Mouse (Mus musculus): ENCODE measurements around the gene Ablim1. TPM values are rescaled to one million over a fixed set of nuclear protein-coding genes. Genes with fewer than 3 reads are reported as not detected.

Ablim1 gene
- total RNA-seq, 4 experiments from 2014 or later, result 80.6 to 97.1 (median 86.4) TPM

GRCm38 (mm10) chr19:57026501-57026900, 288.2 kb downstream of the Ablim1 start:
- no peak for DNase-seq (ENCODE audit: low spot score in 2 of 2)

- DNase-seq (ENCODE audit: low spot score in 2 of 2), result no peak
These were observed 296.9 kb downstream of the Ablim1 start for GRCm38 (mm10) chr19:57017785-57018179.

- no peak for DNase-seq (ENCODE audit: low spot score in 2 of 2)
These were observed 297.5 kb downstream of the Ablim1 start for GRCm38 (mm10) chr19:57016995-57017784.

GRCm38 (mm10) chr19:57014808-57015207, 299.9 kb downstream of the Ablim1 start:
- DNase-seq (ENCODE audit: low spot score in 2 of 2), result no peak

- DNase-seq (ENCODE audit: low spot score in 2 of 2), result no peak
These were observed 301.4 kb downstream of the Ablim1 start for GRCm38 (mm10) chr19:57013271-57013677.

DNA sequence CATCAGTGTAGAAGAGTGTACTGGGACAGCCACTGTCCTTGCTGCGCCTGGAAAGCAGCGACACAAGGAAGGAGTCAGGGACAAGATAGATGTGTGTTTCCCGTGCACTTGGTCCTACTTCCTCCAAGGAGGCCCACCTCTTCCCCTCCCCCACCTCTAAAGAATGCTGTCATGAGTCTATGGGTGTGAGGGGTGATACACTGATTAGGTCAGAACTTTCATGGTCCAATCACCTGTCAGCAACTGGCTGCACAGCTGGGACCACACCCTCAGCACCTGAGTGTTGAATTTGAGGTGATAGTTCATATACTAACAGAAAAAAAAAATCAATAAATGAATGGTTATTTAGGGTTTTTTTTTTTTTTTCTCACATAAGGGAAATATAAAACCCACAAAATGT, 302.7 kb downstream of the Ablim1 start:
- no peak for DNase-seq (ENCODE audit: low spot score in 2 of 2)

GRCm38 (mm10) chr19:57010064-57010463, 304.7 kb downstream of the Ablim1 start:
- no peak for DNase-seq (ENCODE audit: low spot score in 2 of 2)

- DNase-seq (ENCODE audit: low spot score in 2 of 2), result no peak
These were observed 305.1 kb downstream of the Ablim1 start for GRCm38 (mm10) chr19:57009653-57010052.

- DNase-seq (ENCODE audit: low spot score in 2 of 2), result peak in 1 of 2 experiments; percentile 42
These were observed 306.7 kb downstream of the Ablim1 start, which contains the start of gene Afap1l2 for GRCm38 (mm10) chr19:57007781-57008710. Gene Afap1l2 (minus strand): TSS chr19:57008228.

DNA sequence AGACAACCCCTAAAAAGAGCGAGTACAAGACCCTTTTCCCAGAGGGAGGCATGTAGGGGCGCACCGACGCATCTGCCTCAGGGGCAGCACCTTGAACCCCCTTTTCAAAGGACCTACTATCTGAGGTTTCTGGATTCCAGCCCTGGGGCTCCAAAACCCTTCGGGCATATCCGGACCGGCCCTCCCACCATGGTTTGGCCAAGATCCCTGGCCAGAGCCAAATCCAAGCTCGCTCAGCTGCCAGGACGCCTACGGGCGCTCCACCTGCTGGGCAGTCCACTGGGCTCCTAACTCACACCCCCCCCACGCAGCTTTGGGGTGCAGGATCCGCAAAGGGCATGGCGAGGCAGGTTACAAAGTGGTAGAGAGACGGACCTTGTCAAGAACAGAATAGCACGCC, 307.4 kb downstream of the Ablim1 start:
- DNase-seq (ENCODE audit: low spot score in 2 of 2), result peak in 1 of 2 experiments; percentile 21

DNA sequence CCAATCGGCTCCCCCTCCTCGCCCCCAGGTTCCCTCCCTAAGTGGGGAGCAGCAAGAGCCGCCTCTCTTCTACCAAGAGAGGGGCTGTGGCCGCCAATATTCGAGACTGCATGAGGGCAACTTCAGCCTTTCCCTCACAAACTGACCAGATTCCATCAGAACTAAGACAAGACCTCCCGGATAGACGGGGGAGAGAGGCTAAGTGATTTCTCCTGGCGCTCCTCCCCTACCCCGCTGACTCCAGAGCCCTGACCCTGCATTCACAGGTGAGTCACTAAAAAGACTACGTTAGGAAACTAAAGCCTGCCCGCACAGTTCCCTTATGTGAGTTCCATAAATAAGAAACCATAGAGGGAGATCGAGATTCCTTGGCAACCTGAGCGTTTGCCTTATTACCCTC, 307.9 kb downstream of the Ablim1 start:
- DNase-seq (ENCODE audit: low spot score in 2 of 2), result no peak

GRCm38 (mm10) chr19:57005062-57005461, 309.7 kb downstream of the Ablim1 start:
- no peak for DNase-seq (ENCODE audit: low spot score in 2 of 2)

DNA sequence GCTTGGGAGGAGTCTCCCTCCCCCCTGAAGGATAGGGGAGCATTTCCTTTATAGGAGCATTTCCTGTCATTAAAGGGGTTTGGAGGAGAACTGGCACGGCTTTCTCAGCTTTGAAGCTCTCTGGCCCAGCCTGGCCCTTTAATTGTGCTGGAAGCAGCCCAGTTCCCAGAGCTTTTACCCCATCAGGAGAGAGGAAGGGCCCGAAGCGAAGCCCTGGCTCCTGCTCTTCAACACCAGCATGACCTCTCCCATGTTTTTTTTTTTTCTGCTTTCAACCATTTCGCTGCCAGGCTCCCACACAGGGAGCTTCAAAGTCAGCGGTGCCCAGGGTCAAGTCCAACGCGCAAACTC, 311.3 kb downstream of the Ablim1 start:
- DNase-seq (ENCODE audit: low spot score in 2 of 2), result peak in 1 of 2 experiments; percentile 28

DNA sequence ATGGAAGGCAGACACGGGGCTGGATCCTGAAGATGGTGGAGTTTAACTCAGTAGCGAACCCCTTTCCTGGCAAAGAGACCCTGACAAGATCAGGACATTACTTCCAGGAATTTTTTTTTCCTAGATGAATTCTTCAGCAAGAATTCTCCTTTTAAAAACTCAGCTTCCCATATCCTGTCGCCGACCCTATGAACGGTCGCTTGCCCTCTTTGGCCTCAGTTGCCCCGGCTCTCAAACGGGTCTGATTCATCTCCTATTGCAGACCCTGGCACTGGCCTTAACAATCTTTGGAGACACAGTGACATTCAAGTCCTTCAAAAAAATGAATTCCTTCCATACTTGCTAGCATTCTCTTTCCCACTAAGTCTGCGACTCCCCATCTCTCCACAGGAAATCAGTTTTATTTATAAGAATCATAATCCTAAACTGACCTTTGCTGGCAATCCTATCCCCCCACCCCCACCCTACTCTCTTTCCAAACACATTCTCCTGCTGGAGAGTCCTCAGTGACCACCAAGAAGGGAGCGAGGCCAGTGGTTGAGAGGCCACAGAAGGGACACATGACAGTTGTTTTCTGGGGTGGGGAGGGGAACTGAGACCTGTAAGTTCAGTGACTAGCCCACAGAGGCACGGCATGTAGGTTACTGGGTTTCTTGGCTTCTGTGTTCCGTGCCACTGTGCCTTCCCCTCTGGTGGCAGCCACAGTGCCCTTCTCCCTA, 311.8 kb downstream of the Ablim1 start:
- no peak for DNase-seq (ENCODE audit: low spot score in 2 of 2)

GRCm38 (mm10) chr19:57001926-57002325, 312.8 kb downstream of the Ablim1 start:
- no peak for DNase-seq (ENCODE audit: low spot score in 2 of 2)

DNA sequence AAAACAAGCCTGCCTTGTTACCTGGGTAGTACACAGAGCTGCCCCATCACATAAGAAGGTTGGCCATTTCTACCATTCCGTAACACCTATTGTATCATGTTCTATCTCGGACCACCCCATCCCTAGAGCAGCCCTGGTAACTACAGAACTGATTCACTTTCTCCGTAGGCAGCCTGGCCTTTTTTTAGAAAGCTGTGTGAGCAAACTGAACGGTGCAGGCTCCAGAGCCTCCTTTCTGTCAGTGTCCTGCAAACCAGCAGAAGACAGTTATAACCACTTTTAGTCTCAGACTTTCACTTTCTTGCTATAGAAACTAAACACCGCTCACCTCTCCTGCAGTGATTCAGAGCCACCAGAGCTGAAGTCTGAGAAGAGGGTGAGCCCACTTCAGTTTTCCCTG, 314.1 kb downstream of the Ablim1 start:
- no peak for DNase-seq (ENCODE audit: low spot score in 2 of 2)

DNA sequence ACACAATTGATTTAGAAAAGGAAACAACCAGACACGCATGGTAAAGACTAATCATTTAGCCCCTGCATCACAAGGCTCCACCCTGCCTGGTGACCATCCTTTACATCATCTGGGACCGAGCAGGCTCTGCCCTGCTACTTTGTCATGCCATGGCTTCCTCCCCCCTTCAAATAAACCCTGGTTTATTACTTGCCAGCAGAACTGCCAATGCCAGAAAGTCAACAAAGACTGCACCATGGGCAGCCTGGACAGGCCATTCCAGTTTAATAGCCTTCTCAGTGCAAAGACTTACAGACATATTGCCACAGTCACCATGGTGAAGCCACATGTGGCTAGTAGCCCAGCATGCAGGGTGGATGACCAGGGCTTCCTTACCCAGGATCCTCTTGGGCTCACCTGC, 314.9 kb downstream of the Ablim1 start:
- no peak for DNase-seq (ENCODE audit: low spot score in 2 of 2)

DNA sequence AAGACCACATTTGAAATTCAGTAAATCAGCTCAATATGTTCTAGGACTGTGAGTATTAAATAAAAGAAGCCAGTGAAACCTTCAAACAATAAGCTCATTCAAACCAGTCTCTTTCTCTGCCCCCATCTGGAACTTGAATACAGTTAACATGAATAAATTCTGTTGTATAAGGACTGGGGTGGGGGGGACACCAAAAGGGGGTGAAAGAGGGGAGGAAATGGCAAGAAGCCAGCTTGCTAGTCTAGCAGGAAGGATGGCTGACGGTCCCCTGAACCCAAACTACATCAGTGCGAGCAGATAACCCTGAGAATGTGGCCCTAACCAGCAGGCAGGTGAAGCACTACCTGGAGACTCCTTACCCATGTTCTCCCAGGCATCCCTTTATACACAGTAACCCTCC, 315.8 kb downstream of the Ablim1 start:
- no peak for DNase-seq (ENCODE audit: low spot score in 2 of 2)

- no peak for DNase-seq (ENCODE audit: low spot score in 2 of 2)
These were observed 316.4 kb downstream of the Ablim1 start for GRCm38 (mm10) chr19:56998331-56998730.

DNA sequence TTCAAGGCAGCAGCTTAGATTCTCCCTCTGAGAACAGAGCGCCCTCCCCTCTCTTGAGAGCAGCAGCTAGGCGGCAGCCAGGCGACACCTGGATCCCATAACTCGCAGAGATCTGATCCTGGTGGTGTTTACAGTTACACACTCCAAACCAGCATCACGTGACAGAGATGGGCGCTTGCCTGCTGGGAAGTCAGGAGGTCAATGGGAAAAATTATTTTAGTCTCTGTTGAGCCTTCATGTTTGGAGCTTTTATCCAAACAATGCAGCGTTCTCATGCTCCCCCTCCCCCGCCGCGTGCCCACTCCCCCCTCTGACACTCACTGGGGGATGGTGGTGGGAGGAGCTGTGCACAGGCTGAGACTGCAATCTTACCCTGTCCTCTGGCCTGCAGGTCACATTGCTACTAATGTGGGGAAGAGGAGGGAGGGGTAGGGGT, 317.5 kb downstream of the Ablim1 start:
- no peak for DNase-seq (ENCODE audit: low spot score in 2 of 2)

- DNase-seq (ENCODE audit: low spot score in 2 of 2), result no peak
These were observed 319.3 kb downstream of the Ablim1 start for GRCm38 (mm10) chr19:56995441-56995840.

GRCm38 (mm10) chr19:56994653-56995052, 320.1 kb downstream of the Ablim1 start:
- no peak for DNase-seq (ENCODE audit: low spot score in 2 of 2)
